Mouse (Mus musculus): Measurements from ENCODE around the gene Nup210.

The Nup210 gene

DNA sequence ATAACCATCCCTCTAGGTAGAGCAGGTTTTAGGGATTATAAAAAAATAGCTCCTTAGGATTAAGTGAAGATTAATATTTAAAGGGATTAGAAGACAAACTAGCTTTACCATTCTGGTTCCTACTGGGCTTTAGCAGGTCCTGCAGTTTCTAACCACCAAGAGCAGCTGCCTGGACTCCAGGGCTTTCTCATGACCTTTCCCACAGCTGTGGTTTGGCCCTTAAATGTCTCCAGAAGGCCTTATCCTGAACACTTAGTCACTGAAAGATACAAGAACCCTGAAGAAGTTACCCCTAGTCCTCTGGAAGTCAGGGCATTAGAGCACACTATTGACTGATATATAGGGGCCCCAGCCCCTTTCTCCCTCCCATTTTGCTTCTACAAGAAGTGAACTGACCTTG lies 7.1 kb downstream of the Nup210 start:
- in situ Hi-C loops (cut with MboI; ENCODE audit: unreplicated experiment in 2 of 2), result loop anchor here in 1 of 2 experiments (25.0 kb wide), 1 partner anchor 578 kb away; the partner anchor contains the start of gene Slc6a6

GRCm38 (mm10) chr6:91108917-91109450 lies 7.6 kb downstream of the Nup210 start:
- in situ Hi-C loops (cut with MboI; ENCODE audit: unreplicated experiment in 2 of 2), result loop anchor here in 1 of 2 experiments (25.0 kb wide), 1 partner anchor 578 kb away; the partner anchor contains the start of gene Slc6a6

- in situ Hi-C loops (cut with MboI; ENCODE audit: unreplicated experiment in 2 of 2), result loop anchor here in 1 of 2 experiments (25.0 kb wide), 1 partner anchor 579 kb away; the partner anchor contains the start of gene Slc6a6
Measured at GRCm38 (mm10) chr6:91108301-91108916, 8.2 kb downstream of the Nup210 start.

GRCm38 (mm10) chr6:91105400-91106129 lies 11.1 kb downstream of the Nup210 start:
- in situ Hi-C loops (cut with MboI; ENCODE audit: unreplicated experiment in 2 of 2), result loop anchor here in 1 of 2 experiments (25.0 kb wide), 1 partner anchor 582 kb away; the partner anchor contains the start of gene Slc6a6

GRCm38 (mm10) chr6:91104765-91105399 lies 11.7 kb downstream of the Nup210 start:
- in situ Hi-C loops (cut with MboI; ENCODE audit: unreplicated experiment in 2 of 2), result loop anchor here in 1 of 2 experiments (25.0 kb wide), 1 partner anchor 582 kb away; the partner anchor contains the start of gene Slc6a6

DNA sequence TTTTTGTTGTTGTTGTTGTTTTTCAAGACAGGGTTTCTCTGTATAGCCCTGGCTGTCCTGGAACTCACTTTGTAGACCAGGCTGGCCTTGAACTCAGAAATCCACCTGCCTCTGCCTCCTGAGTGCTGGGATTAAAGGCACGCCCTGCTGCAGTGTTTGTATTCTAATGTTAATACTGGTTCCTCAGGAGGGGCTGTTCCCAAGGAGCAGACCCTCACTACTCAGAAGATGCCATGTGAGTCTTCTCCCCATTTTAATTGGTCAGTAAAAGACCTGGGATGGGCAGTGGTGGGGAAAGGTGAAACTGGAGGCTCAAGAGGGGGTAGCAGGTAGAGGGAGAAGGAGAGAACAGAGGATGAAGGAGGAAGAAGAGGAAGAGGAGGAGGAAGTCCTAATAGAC lies 13.2 kb downstream of the Nup210 start:
- in situ Hi-C loops (cut with MboI; ENCODE audit: unreplicated experiment in 2 of 2), result loop anchor here in 1 of 2 experiments (25.0 kb wide), 1 partner anchor 584 kb away; the partner anchor contains the start of gene Slc6a6

DNA sequence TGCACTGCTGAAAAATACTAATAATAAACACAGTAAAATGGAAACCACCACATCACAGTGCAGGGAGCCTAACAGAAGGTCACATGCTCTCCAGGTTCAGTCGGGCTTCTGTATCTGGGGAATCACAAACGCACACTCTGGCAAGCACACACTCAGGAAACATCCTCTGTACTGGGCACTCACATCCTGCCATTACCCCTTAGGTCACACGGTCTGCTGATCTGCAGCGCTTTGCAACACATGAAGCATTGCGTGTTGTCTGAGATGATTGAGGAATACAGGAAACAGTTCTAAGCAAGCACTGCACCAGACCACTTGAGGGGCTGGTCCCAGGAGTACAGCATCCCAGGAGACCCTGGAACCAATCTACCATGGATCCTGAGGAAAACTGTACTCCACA lies 16.0 kb downstream of the Nup210 start:
- in situ Hi-C loops (cut with MboI; ENCODE audit: unreplicated experiment in 2 of 2), result loop anchor here in 1 of 2 experiments (25.0 kb wide), 1 partner anchor 587 kb away; the partner anchor contains the start of gene Slc6a6

- in situ Hi-C loops (cut with MboI; ENCODE audit: unreplicated experiment in 2 of 2), result no loop called here
Measured at GRCm38 (mm10) chr6:91097879-91098278, 18.8 kb downstream of the Nup210 start.

GRCm38 (mm10) chr6:91095072-91095601 lies 21.5 kb downstream of the Nup210 start:
- in situ Hi-C loops (cut with MboI; ENCODE audit: unreplicated experiment in 2 of 2), result no loop called here

GRCm38 (mm10) chr6:91092216-91092899 lies 24.3 kb downstream of the Nup210 start:
- in situ Hi-C loops (cut with MboI; ENCODE audit: unreplicated experiment in 2 of 2), result no loop called here

DNA sequence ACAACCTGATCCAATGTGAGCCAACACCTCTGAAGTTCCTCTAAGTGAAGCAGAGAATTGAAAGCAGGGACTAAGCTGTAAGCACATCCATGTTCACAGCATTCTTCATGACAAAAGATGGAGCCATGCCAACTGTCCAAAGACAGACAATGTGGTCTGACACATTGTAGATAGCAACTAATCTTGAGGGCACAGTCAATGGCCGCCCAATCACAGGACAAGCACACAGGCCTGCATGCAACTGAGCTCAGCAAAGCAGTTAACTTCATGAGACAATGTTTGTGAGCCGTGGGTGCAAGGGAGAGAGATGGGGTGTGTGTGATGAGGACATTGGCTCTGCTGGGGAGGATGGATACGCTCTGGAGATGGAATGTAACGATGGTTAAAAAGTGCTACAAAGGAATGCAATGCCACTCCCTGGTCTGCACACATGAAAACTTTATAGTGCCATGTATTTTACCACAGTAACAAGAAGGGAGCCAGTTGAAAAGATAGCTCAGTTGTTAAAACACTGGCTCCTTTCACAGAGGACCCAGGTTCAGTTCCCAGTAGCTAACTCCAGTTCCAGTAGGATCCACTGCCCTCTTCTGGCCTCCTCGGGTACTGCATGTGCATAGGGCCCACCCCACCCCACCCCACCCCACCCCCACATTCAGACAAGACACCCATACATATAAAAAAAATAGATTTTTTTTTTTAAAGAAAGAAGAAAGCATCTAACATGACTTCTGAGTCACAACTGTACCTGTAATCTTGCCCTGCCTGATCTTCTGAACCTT lies 31.3 kb downstream of the Nup210 start:
- in situ Hi-C loops (cut with MboI; ENCODE audit: unreplicated experiment in 2 of 2), result loop anchor here in 1 of 2 experiments (5.0 kb wide), 1 partner anchor 37 kb away; no protein-coding TSS in a partner anchor

DNA sequence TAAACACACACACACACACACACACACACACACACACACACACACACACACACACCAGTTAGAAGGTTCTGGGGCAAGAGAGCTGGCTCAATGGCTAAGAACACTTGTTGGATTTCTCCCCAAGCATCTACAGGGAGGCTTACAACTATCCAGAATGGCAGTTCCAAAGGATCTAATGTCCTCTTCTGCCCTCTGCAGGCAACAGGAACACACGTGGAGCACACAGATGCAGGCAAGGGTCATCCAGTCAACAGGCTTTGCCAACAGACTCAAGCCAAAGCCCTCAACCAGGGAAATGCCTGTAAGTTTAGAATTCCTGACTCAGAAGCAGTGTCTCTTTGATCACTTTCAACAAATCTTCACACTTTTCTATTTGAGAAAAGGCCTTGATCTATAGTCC lies 36.6 kb downstream of the Nup210 start:
- in situ Hi-C loops (cut with MboI; ENCODE audit: unreplicated experiment in 2 of 2), result no loop called here

DNA sequence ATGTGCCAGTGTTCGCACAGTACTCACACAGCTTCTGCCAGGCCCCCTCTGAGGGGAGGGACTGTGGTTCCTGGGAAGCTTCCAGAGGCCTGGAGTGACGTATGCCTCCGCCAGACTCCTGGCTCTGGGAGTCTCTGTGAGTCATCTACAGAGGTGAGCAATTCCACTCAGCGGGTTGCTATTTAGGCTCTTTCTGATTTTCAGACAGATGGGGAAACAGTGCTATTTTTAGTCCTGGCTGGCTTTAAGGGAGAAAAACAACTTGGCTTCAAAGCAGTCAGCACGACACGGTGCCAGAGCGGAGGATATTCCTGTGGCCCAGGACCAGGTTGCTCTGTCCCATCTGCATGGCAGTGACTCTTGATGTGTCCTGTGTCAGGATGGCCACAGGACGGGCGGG lies 40.4 kb downstream of the Nup210 start:
- in situ Hi-C loops (cut with MboI; ENCODE audit: unreplicated experiment in 2 of 2), result no loop called here

GRCm38 (mm10) chr6:91068511-91068910 lies 48.1 kb downstream of the Nup210 start:
- in situ Hi-C loops (cut with MboI; ENCODE audit: unreplicated experiment in 2 of 2), result loop anchor here in 1 of 2 experiments (25.0 kb wide), 1 partner anchor 819 kb away; the partner anchor contains the start of gene Ccdc174

DNA sequence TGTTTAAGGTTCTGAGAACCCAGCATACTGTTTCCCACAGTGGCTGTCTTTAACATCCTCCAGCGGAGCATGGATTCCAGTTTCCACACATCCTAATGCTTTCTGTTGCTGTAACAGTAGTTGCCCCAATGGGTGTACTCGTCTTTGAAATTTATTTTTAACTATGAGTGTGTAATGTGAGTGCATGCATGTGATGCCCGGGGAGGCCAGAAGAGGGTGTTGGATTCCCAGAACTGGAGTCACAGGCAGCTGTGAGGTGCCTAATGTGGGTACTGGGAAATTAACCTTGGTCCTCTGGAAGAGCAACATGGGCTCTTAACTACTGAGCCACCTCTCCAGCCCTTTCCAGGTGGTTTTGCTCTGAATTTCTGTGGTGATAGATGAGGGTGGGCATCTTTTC lies 49.6 kb downstream of the Nup210 start:
- in situ Hi-C loops (cut with MboI; ENCODE audit: unreplicated experiment in 2 of 2), result loop anchor here in 1 of 2 experiments (25.0 kb wide), 1 partner anchor 820 kb away; the partner anchor contains the start of gene Ccdc174

DNA sequence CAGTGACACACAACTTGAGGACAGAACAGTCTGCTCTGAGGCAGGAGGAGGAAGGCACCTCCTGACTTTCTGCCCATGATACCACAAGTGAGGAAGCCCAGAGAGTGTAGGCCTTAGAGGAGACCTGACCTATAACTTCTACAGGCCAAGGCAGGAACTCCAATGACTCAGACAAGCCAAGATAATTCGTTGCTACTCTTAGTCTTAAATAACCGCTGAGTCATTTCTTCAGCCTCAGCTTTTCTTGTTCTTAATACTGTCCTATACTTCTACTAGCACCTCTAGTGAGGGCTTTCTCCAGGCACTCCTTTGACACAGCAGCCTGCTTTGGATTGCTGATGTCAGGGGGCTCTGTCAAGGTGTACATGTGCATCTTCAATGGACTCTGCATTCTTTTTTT lies 55.3 kb downstream of the Nup210 start:
- in situ Hi-C loops (cut with MboI; ENCODE audit: unreplicated experiment in 2 of 2), result loop anchor here in 1 of 2 experiments (25.0 kb wide), 1 partner anchor 826 kb away; the partner anchor contains the start of gene Ccdc174

- in situ Hi-C loops (cut with MboI; ENCODE audit: unreplicated experiment in 2 of 2), result loop anchor here (5.0 to 25.0 kb wide), 3 partner anchors 83 to 828 kb away; partner anchors contain the start of gene Ccdc174 (in 1 of the 2)
Measured at GRCm38 (mm10) chr6:91059711-91060110, 56.9 kb downstream of the Nup210 start.

- in situ Hi-C loops (cut with MboI; ENCODE audit: unreplicated experiment in 2 of 2), result loop anchor here (5.0 to 25.0 kb wide), 3 partner anchors 84 to 829 kb away; partner anchors contain the start of gene Ccdc174 (in 1 of the 2)
Measured at GRCm38 (mm10) chr6:91057989-91058388, 58.6 kb downstream of the Nup210 start.
